Mouse (Mus musculus) liver, embryonic 14.5 days (tissue): ENCODE measurements at regions not wholly inside any gene's neighbourhood (a gene's known extent, or its start where the extent isn't known, plus 50 kb on each side); places are given as distances from the start of the nearest gene placed in this dataset.

ENCODE experiments used
- ATAC-seq: fragments of 200-750 bp; cut with Nextera tagmentation; 2 replicates; pipeline ENCODE4 v1.8.0; 2017; ENCODE audit warnings: moderate number of reproducible peaks, mild to moderate bottlenecking, moderate library complexity; ENCODE audit not compliant: insufficient read depth
- DNase-seq, 3 experiments: peaks; one replicate each; pipeline ENCODE4 v3.0.0-alpha.2; 2012 to 2013; ENCODE audit warnings: low read depth in 3 of 3, low spot score in 3 of 3
- H3K27ac ChIP-seq: fragments of 300-500 bp; sonication (generic); 2 replicates; pipeline ENCODE4 v1.5.1; 2014; ENCODE audit warnings: moderate library complexity, mild to moderate bottlenecking, control low read depth, inconsistent platforms
- H3K27me3 ChIP-seq: fragments of 300-500 bp; sonication (generic); 2 replicates; pipeline ENCODE4 v1.6.1; 2014; ENCODE audit warnings: mild to moderate bottlenecking, low read length, moderate library complexity; ENCODE audit not compliant: control insufficient read depth, insufficient read depth
- H3K36me3 ChIP-seq: fragments of 300-500 bp; sonication (generic); replicated peaks from 2 replicates; pipeline ENCODE4 v1.6.1; 2014; ENCODE audit warnings: low read depth; ENCODE audit not compliant: control insufficient read depth, insufficient read depth
- H3K4me1 ChIP-seq, 2 experiments: fragments of 200-500 bp in 1 of 2; fragments of 300-500 bp in 1 of 2; sonication (generic) in 1 of 2; replicated peaks; 2 replicates each; pipeline ENCODE4 v1.6.1; 2012 to 2014; ENCODE audit warnings: antibody characterized with exemption in 1 of 2, inconsistent platforms in 1 of 2, low read length in 1 of 2; ENCODE audit not compliant: control insufficient read depth in 2 of 2, insufficient read depth in 2 of 2
- H3K4me2 ChIP-seq: fragments of 300-500 bp; sonication (generic); 2 replicates; pipeline ENCODE4 v1.6.1; 2014; ENCODE audit warnings: low read depth, mild to moderate bottlenecking, control low read depth, moderate library complexity
- H3K4me3 ChIP-seq, 2 experiments: fragments of 200-500 bp in 1 of 2; fragments of 300-500 bp in 1 of 2; sonication (generic) in 1 of 2; 2 replicates each; pipeline ENCODE4 v1.5.1; 2012 to 2014; ENCODE audit warnings: low read depth in 2 of 2, low read length in 2 of 2, mild to moderate bottlenecking in 2 of 2, control low read depth in 1 of 2, inconsistent platforms in 1 of 2, moderate library complexity in 1 of 2; ENCODE audit not compliant: insufficient read depth in 1 of 2
- H3K9ac ChIP-seq: fragments of 300-500 bp; sonication (generic); replicated peaks from 2 replicates; pipeline ENCODE4 v1.6.1; 2014; ENCODE audit warnings: mild to moderate bottlenecking, control low read depth, moderate library complexity
- H3K9me3 ChIP-seq: fragments of 300-500 bp; sonication (generic); 2 replicates; pipeline ENCODE4 v1.6.1; 2016; ENCODE audit warnings: low read length, mixed read lengths; ENCODE audit not compliant: control insufficient read depth
- CTCF ChIP-seq: IDR thresholded peaks from 2 replicates; pipeline ENCODE4 v1.5.1; 2016; ENCODE audit warnings: antibody characterized with exemption, low read depth, control low read depth
- EP300 ChIP-seq: IDR thresholded peaks from 2 replicates; pipeline ENCODE4 v1.6.1; 2016; ENCODE audit warnings: antibody characterized with exemption, low read depth
- WGBS: fragments of 180-500 bp; shearing (Covaris S2); extraction: QIAGEN DNeasy Blood & Tissue Kit; methylation state at CpG from one replicate; pipeline ENCODE4 v1.1.7; 2014; ENCODE audit not compliant: insufficient replicate concordance; 5-methylcytosine and 5-hydroxymethylcytosine counted together

DNA sequence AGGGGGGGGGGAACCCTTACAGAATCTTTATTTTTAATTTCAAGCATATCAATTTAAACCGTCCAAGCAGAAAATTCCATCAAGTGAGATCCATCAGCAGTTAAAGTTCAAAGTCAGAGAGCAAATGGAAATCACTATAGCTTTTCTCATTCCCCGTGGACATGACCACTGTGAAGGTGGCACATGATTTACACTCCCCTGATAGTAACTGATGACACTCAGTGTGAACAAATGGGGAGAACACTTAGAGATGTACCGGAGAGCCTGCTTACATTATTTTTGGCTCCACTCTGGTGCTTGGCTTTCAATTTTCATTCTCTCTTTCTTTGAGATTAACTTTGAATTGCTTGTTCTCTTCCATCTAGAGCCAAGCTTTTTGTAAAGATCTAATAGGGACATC lies 140.0 kb downstream of the Gm11146 start:
- no peak for TF ChIP-seq CTCF
- no peak for TF ChIP-seq EP300
- DNase-seq: no peak
- H3K27me3 ChIP-seq: no peaks in the 10 kb centered on the region
- H3K4me3 ChIP-seq: no peak overlapping the region
- WGBS: 61% methylated on average over 3 of the region's 3 CpGs
- no peaks in the 10 kb centered on the region for H3K36me3 ChIP-seq
- H3K27ac ChIP-seq: no peak overlapping the region
- H3K9ac ChIP-seq: no peak overlapping the region
- no peak for ATAC-seq
- no peaks in the 10 kb centered on the region for H3K4me1 ChIP-seq
- H3K4me2 ChIP-seq: no peak overlapping the region
- no peaks in the 10 kb centered on the region for H3K9me3 ChIP-seq

- Histone ChIP-seq H3K4me2 (no peak overlapping the region), H3K9me3 (no peaks in the 10 kb centered on the region), H3K36me3 (no peaks in the 10 kb centered on the region), H3K9ac (no peak overlapping the region), H3K27ac (no peak overlapping the region), H3K4me3 (no peak overlapping the region), H3K27me3 (no peaks in the 10 kb centered on the region), H3K4me1 (no peaks in the 10 kb centered on the region)
- TF ChIP-seq EP300 (no peak), CTCF (no peak)
- ATAC-seq (no peak), DNase-seq (no peak)
- WGBS: 54% methylated on average over 1 of the region's 1 CpGs
Measured at GRCm38 (mm10) chr16:77461459-77461858, 140.4 kb downstream of the Gm11146 start.

DNA sequence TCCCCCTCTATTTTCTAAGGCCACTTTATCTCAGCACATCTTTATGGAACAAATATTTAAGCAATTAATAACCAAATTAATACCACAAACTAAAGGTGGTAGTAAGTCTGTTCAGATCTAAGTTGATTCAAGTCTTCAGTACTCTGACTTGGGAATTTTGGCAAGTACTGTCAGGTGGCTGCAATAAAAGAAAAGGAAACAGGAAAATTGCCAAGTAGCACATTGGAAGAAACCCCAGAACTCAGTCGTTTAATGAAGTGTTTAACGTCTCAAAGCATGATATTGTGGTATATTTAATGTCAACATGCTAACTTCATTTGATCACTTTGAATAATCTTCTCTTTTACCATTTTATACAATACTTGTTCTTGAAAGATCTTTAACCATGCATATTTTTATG lies 142.2 kb downstream of the Gm11146 start:
- H3K27me3 ChIP-seq: no peaks in the 10 kb centered on the region
- no peak overlapping the region for H3K4me2 ChIP-seq
- no peak overlapping the region for H3K9ac ChIP-seq
- no peak overlapping the region for H3K27ac ChIP-seq
- no peaks in the 10 kb centered on the region for H3K4me1 ChIP-seq
- TF ChIP-seq CTCF: no peak
- TF ChIP-seq EP300: no peak
- DNase-seq (no peak), ATAC-seq (no peak)
- 61% methylated on average over 2 of the region's 2 CpGs for WGBS
- no peaks in the 10 kb centered on the region for H3K36me3 ChIP-seq
- no peaks in the 10 kb centered on the region for H3K9me3 ChIP-seq
- no peak overlapping the region for H3K4me3 ChIP-seq

GRCm38 (mm10) chr16:77444647-77445046 lies 157.2 kb downstream of the Gm11146 start:
- Histone ChIP-seq H3K9me3 (no peaks in the 10 kb centered on the region), H3K4me1 (no peaks in the 10 kb centered on the region), H3K4me3 (no peak overlapping the region), H3K27me3 (no peaks in the 10 kb centered on the region), H3K9ac (no peak overlapping the region), H3K4me2 (no peak overlapping the region), H3K27ac (no peak overlapping the region), H3K36me3 (no peaks in the 10 kb centered on the region)
- no peak for TF ChIP-seq CTCF
- TF ChIP-seq EP300: no peak
- WGBS: 71% methylated on average over 6 of the region's 6 CpGs
- DNase-seq (no peak), ATAC-seq (no peak)

DNA sequence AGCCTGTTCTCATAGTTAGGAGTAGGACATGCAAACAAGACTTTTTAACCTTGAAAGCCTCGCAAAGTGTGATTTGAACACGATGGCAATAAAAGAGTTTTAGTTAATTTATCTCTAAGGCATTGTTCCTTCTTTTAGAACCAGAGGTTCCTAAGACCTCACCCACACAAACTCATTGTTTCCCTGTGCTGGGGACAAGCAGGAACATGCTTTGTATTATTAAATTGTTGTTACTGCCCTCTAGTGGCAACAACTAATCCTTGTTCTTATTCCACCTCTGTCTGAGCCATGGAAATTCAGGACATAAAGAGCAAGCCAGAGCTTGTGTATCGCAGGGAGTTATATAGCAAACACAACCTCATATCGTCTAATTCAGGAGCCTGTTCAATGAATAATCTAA lies 157.9 kb downstream of the Gm11146 start:
- H3K36me3 ChIP-seq: no peaks in the 10 kb centered on the region
- ATAC-seq: no peak

More for the DNA sequence above, 157.9 kb downstream of the Gm11146 start:
- H3K4me2 ChIP-seq: no peak overlapping the region
- WGBS: 16% methylated on average over 4 of the region's 4 CpGs
- H3K4me3 ChIP-seq: no peak overlapping the region
- DNase-seq: peak in 2 of 3 experiments; percentile 12 to 24
- H3K27ac ChIP-seq: no peak overlapping the region
- TF ChIP-seq EP300 (no peak), CTCF (peak; percentile 42)
- no peak overlapping the region for H3K9ac ChIP-seq
- H3K9me3 ChIP-seq: no peaks in the 10 kb centered on the region
- no peaks in the 10 kb centered on the region for H3K4me1 ChIP-seq
- H3K27me3 ChIP-seq: no peaks in the 10 kb centered on the region
